Mouse (Mus musculus): Measurements from ENCODE around the gene Nucb1. TPM values are rescaled to one million over a fixed set of nuclear protein-coding genes. Genes with fewer than 3 reads are reported as not detected.
"Not testable (repeated sequence)": the region's sequence is repeated elsewhere in the genome, so short reads cannot be mapped to it uniquely, and the experiment has no call there.

The Nucb1 gene
- total and polyA plus RNA-seq, 2 experiments: 68.1 to 307 TPM

- TF ChIP-seq POLR2A (IDR thresholded peaks at IDR 0.05; ENCODE audit: extremely low read depth, insufficient read depth, low read length): no peak
- TF ChIP-seq CTCF (IDR thresholded peaks at IDR 0.05; ENCODE audit: low read depth, low read length): no peak
- DNase-seq (ENCODE audit: extremely low read depth, low read depth, low spot score): no peak
- Histone ChIP-seq H3K36me3 (ENCODE audit: control insufficient read depth, insufficient read depth, low read length) (peaks cover 3% of the 10 kb centered on the region; the same call in 1 of the 2 replicates), H3K27ac (replicated peaks; ENCODE audit: insufficient read depth, low read depth, low read length) (no peak overlapping the region; the same call in 1 of the 2 replicates), H3K9ac (ENCODE audit: low read depth, low read length) (no peak overlapping the region), H3K79me2 (ENCODE audit: control insufficient read depth, insufficient read depth, low read length) (peaks cover 8% of the 10 kb centered on the region), H3K4me3 (ENCODE audit: insufficient read depth, low read depth, low read length) (no peak overlapping the region), H3K4me1 (ENCODE audit: control insufficient read depth, insufficient read depth, low read length) (peaks cover 11% of the 10 kb centered on the region), H3K27me3 (ENCODE audit: control insufficient read depth, insufficient read depth, low read length) (no peaks in the 10 kb centered on the region)
- 63% methylated on average over 16 of the region's 16 CpGs for WGBS
These were observed 12.1 kb upstream of the Nucb1 start for GRCm38 (mm10) chr7:45522194-45522752.

- 1% methylated on average over 28 of the region's 28 CpGs for WGBS
- H3K4me1 ChIP-seq (ENCODE audit: control insufficient read depth, insufficient read depth, low read length): peaks cover 11% of the 10 kb centered on the region
These were observed 11.6 kb upstream of the Nucb1 start for GRCm38 (mm10) chr7:45521728-45522184.

DNA sequence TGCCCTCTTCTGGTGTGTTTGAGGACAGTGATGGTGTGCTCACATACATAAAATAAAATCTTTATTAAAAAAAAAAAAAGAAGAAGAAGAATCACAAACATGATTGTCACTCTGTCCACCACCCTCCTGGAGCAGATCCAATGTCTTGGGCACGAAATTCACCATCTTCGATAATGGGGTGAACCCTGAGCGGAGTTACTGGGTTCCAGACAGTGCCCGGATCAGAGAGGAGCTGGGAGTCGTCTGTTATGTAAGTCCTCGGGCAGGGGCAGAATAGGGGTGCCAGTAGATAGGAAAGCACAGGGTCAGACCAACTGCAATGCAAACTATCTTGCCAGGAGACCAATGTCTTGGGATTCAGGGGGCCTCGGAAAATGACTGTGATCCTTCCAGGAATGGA, 10.4 kb upstream of the Nucb1 start:
- H3K4me3 ChIP-seq (ENCODE audit: insufficient read depth, low read depth, low read length): no peak overlapping the region
- H3K27ac ChIP-seq (replicated peaks; ENCODE audit: insufficient read depth, low read depth, low read length): no peak overlapping the region

More at GRCm38 (mm10) chr7:45521728-45522184, 11.6 kb upstream of the Nucb1 start:
- H3K4me3 ChIP-seq (ENCODE audit: insufficient read depth, low read depth, low read length): peak overlapping the region; percentile 56
- H3K79me2 ChIP-seq (ENCODE audit: control insufficient read depth, insufficient read depth, low read length): peaks cover 8% of the 10 kb centered on the region
- peak overlapping the region; percentile 50 for H3K27ac ChIP-seq (replicated peaks; ENCODE audit: insufficient read depth, low read depth, low read length)
- peak overlapping the region; percentile 71 for H3K9ac ChIP-seq (ENCODE audit: low read depth, low read length)
- H3K36me3 ChIP-seq (ENCODE audit: control insufficient read depth, insufficient read depth, low read length): peaks cover 3% of the 10 kb centered on the region; the same call in 1 of the 2 replicates
- H3K27me3 ChIP-seq (ENCODE audit: control insufficient read depth, insufficient read depth, low read length): no peaks in the 10 kb centered on the region
- TF ChIP-seq CTCF (IDR thresholded peaks at IDR 0.05; ENCODE audit: low read depth, low read length) (no peak), POLR2A (IDR thresholded peaks at IDR 0.05; ENCODE audit: extremely low read depth, insufficient read depth, low read length) (no peak)
- peak; percentile 72 for DNase-seq (ENCODE audit: extremely low read depth, low read depth, low spot score)

DNA sequence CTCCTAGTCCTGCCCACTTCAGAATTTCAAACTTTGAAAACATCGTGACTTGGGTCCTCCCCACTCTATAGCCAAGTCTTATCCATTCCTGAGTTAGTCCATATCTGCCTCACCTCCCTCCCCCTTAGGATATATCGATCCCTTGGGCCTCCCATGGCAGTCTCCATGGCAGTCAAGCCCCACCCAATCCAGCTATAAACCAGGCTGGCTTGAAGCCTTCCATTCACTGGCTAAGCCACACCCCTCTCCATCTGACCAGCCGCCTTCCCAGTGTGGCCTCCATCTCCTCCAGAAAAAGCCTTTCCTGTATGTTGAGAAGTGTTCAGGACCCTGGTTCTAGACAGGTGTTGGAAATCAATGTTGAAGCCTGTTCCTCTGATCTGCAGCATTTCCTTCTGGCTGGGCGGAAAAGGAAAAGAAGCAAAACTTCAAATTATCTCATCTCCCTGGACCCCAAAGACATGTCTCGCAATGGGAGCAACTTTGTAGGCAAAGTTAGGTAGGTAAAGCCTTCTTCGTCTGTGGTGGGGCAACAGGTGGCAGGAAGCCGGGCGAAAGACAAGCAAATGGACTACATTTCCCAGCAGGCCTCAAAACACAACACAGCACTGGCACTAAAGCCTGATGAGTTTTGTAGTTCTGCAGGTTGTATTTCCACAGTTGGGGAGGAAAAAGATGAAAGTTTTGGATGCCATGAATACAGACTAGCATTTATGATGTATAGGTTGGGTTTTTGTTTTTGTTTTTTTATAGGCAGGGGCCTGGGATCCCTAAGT, 9.3 kb upstream of the Nucb1 start:
- WGBS: 77% methylated on average over 8 of the region's 8 CpGs
- H3K4me1 ChIP-seq (ENCODE audit: control insufficient read depth, insufficient read depth, low read length): peaks cover 6% of the 10 kb centered on the region
- peaks cover 3% of the 10 kb centered on the region; the same call in 1 of the 2 replicates for H3K36me3 ChIP-seq (ENCODE audit: control insufficient read depth, insufficient read depth, low read length)
- DNase-seq (ENCODE audit: extremely low read depth, low read depth, low spot score): no peak
- no peak overlapping the region for H3K4me3 ChIP-seq (ENCODE audit: insufficient read depth, low read depth, low read length)
- TF ChIP-seq CTCF (IDR thresholded peaks at IDR 0.05; ENCODE audit: low read depth, low read length) (no peak), POLR2A (IDR thresholded peaks at IDR 0.05; ENCODE audit: extremely low read depth, insufficient read depth, low read length) (no peak)
- H3K27ac ChIP-seq (replicated peaks; ENCODE audit: insufficient read depth, low read depth, low read length): no peak overlapping the region
- H3K79me2 ChIP-seq (ENCODE audit: control insufficient read depth, insufficient read depth, low read length): peaks cover under 1% of the 10 kb centered on the region; the same call in 1 of the 2 replicates
- H3K27me3 ChIP-seq (ENCODE audit: control insufficient read depth, insufficient read depth, low read length): no peaks in the 10 kb centered on the region
- no peak overlapping the region for H3K9ac ChIP-seq (ENCODE audit: low read depth, low read length)

More for the DNA sequence above, 10.4 kb upstream of the Nucb1 start:
- H3K27me3 ChIP-seq (ENCODE audit: control insufficient read depth, insufficient read depth, low read length): no peaks in the 10 kb centered on the region
- H3K9ac ChIP-seq (ENCODE audit: low read depth, low read length): no peak overlapping the region
- peaks cover 11% of the 10 kb centered on the region for H3K4me1 ChIP-seq (ENCODE audit: control insufficient read depth, insufficient read depth, low read length)
- DNase-seq (ENCODE audit: extremely low read depth, low read depth, low spot score): no peak
- H3K36me3 ChIP-seq (ENCODE audit: control insufficient read depth, insufficient read depth, low read length): peaks cover 3% of the 10 kb centered on the region; the same call in 1 of the 2 replicates
- peaks cover 8% of the 10 kb centered on the region for H3K79me2 ChIP-seq (ENCODE audit: control insufficient read depth, insufficient read depth, low read length)
- 93% methylated on average over 7 of the region's 7 CpGs for WGBS
- TF ChIP-seq CTCF (IDR thresholded peaks at IDR 0.05; ENCODE audit: low read depth, low read length): no peak
- TF ChIP-seq POLR2A (IDR thresholded peaks at IDR 0.05; ENCODE audit: extremely low read depth, insufficient read depth, low read length): no peak

GRCm38 (mm10) chr7:45518618-45519017, 8.4 kb upstream of the Nucb1 start:
- Histone ChIP-seq H3K27ac (replicated peaks; ENCODE audit: insufficient read depth, low read depth, low read length) (no peak overlapping the region), H3K4me3 (ENCODE audit: insufficient read depth, low read depth, low read length) (no peak overlapping the region), H3K36me3 (ENCODE audit: control insufficient read depth, insufficient read depth, low read length) (peaks cover 3% of the 10 kb centered on the region; the same call in 1 of the 2 replicates), H3K79me2 (ENCODE audit: control insufficient read depth, insufficient read depth, low read length) (no peaks in the 10 kb centered on the region), H3K4me1 (ENCODE audit: control insufficient read depth, insufficient read depth, low read length) (peaks cover 4% of the 10 kb centered on the region; the same call in 1 of the 2 replicates), H3K9ac (ENCODE audit: low read depth, low read length) (no peak overlapping the region), H3K27me3 (ENCODE audit: control insufficient read depth, insufficient read depth, low read length) (no peaks in the 10 kb centered on the region)
- TF ChIP-seq CTCF (IDR thresholded peaks at IDR 0.05; ENCODE audit: low read depth, low read length): no peak
- no peak for TF ChIP-seq POLR2A (IDR thresholded peaks at IDR 0.05; ENCODE audit: extremely low read depth, insufficient read depth, low read length)
- WGBS: 95% methylated on average over 16 of the region's 16 CpGs
- DNase-seq (ENCODE audit: extremely low read depth, low read depth, low spot score): no peak

DNA sequence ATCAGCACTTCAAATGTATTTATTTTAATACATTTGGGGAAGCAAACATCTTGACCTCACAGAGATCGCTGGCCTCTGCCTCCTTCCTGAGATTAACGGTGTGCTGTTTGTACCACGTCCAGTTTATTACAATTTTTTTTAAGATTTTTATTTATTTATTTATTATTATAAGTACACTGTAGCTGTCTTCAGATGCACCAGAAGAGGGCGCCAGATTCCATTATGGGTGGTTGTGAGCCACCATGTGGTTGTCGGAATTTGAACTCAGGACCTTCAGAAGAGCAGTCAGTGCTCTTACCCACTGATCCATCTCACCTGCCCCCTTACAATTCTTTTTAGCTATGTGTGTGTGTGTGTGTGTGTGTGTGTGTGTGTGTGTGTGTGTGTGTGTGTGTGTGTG, 6.6 kb upstream of the Nucb1 start:
- not testable (repeated sequence) for H3K36me3 ChIP-seq (ENCODE audit: control insufficient read depth, insufficient read depth, low read length); H3K27me3 ChIP-seq (ENCODE audit: control insufficient read depth, insufficient read depth, low read length); H3K4me3 ChIP-seq (ENCODE audit: insufficient read depth, low read depth, low read length); H3K79me2 ChIP-seq (ENCODE audit: control insufficient read depth, insufficient read depth, low read length); H3K27ac ChIP-seq (replicated peaks; ENCODE audit: insufficient read depth, low read depth, low read length); H3K4me1 ChIP-seq (ENCODE audit: control insufficient read depth, insufficient read depth, low read length); DNase-seq (ENCODE audit: extremely low read depth, low read depth, low spot score); H3K9ac ChIP-seq (ENCODE audit: low read depth, low read length)
- 68% methylated on average over 5 of the region's 5 CpGs for WGBS

All from liver, adult 2 months (tissue).